Mouse (Mus musculus) limb, embryonic 12.5 days (tissue): ENCODE measurements around the gene Prkacb. TPM values are rescaled to one million over a fixed set of nuclear protein-coding genes. Genes with fewer than 3 reads are reported as not detected.

Experiments used
- ATAC-seq: fragments of 200-750 bp; cut with Nextera tagmentation; 2 replicates; pipeline ENCODE4 v1.8.0; 2017; ENCODE audit warnings: low read depth, moderate TSS enrichment; ENCODE audit not compliant: insufficient number of reproducible peaks, insufficient read depth, low FRiP score, low TSS enrichment
- H3K27ac ChIP-seq: fragments of 300-500 bp; sonication (generic); 2 replicates; pipeline ENCODE4 v1.5.1; 2016; ENCODE audit warnings: mild to moderate bottlenecking, moderate library complexity
- H3K27me3 ChIP-seq: fragments of 300-500 bp; sonication (generic); 2 replicates; pipeline ENCODE4 v1.6.1; 2016; ENCODE audit warnings: mild to moderate bottlenecking, moderate library complexity
- H3K36me3 ChIP-seq: fragments of 300-500 bp; sonication (generic); 2 replicates; pipeline ENCODE4 v1.6.1; 2016; ENCODE audit warnings: mild to moderate bottlenecking, moderate library complexity
- H3K4me1 ChIP-seq: fragments of 300-500 bp; sonication (generic); replicated peaks from 2 replicates; pipeline ENCODE4 v1.6.1; 2016
- H3K4me2 ChIP-seq: fragments of 300-500 bp; sonication (generic); 2 replicates; pipeline ENCODE4 v1.6.1; 2016; ENCODE audit warnings: mild to moderate bottlenecking, moderate library complexity
- H3K4me3 ChIP-seq: fragments of 300-500 bp; sonication (generic); replicated peaks from 2 replicates; pipeline ENCODE4 v1.5.1; 2016; ENCODE audit warnings: mild to moderate bottlenecking
- H3K9ac ChIP-seq: fragments of 300-500 bp; sonication (generic); replicated peaks from 2 replicates; pipeline ENCODE4 v1.6.1; 2016; ENCODE audit warnings: mild to moderate bottlenecking, moderate library complexity
- H3K9me3 ChIP-seq: fragments of 300-500 bp; sonication (generic); 2 replicates; pipeline ENCODE4 v1.6.1; 2016; ENCODE audit warnings: mild to moderate bottlenecking, moderate library complexity
- WGBS: fragments of 180-500 bp; shearing (Covaris S2); methylation state at CpG from one replicate; pipeline ENCODE4 v1.1.7; 2016; 5-methylcytosine and 5-hydroxymethylcytosine counted together
- polyA plus RNA-seq: library from polyadenylated mRNA; unstranded; fragments of >200 nt; fragmentation: Nextera tagmentation; extraction: Ambion mirVana; gene quantifications from 2 replicates; pipeline ENCODE4 v1.2.1, GENCODE M21; 2016

Prkacb gene
- polyA plus RNA-seq, 1 experiment from 2014 or later, result 87.7 TPM

DNA sequence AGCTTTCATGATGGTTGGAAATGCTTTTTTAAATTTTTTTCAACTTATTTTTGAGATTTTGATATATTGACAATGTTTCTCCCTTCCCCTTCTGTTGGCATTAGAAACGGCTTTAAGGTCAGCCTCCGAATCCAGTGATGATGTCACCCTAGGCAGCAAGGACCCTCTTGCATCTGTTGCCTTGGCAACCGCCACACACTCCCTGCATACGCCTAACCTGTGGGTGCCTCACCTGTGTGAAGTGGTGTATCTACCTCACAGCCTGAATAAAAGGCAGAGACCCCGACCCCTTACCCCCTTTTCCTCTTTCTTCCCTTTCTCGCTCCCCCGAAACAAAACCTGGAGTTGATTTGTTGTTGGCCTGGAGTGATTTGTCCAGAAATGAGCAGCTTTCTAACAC is 100.5 kb downstream of the Prkacb start:
- no peak for ATAC-seq
- WGBS, result 76% methylated on average over 7 of the region's 7 CpGs
- H3K9ac ChIP-seq, result no peak overlapping the region
- H3K9me3 ChIP-seq, result 0 out of 2 replicates have a peak, but pooled peaks cover under 1% of the 10 kb centered on the region
- H3K4me2 ChIP-seq, result no peak overlapping the region
- no peaks in the 10 kb centered on the region for H3K27me3 ChIP-seq
- no peak overlapping the region for H3K4me3 ChIP-seq
- no peaks in the 10 kb centered on the region for H3K4me1 ChIP-seq
- no peaks in the 10 kb centered on the region for H3K36me3 ChIP-seq
- no peak overlapping the region for H3K27ac ChIP-seq

GRCm38 (mm10) chr3:146711559-146711958 is 101.2 kb downstream of the Prkacb start:
- Histone ChIP-seq H3K4me2 (no peak overlapping the region), H3K4me3 (no peak overlapping the region), H3K27ac (no peak overlapping the region), H3K4me1 (no peaks in the 10 kb centered on the region), H3K9me3 (0 out of 2 replicates have a peak, but pooled peaks cover 3% of the 10 kb centered on the region), H3K9ac (no peak overlapping the region), H3K27me3 (no peaks in the 10 kb centered on the region), H3K36me3 (no peaks in the 10 kb centered on the region)
- WGBS, result 79% methylated on average over 6 of the region's 6 CpGs
- no peak for ATAC-seq

GRCm38 (mm10) chr3:146711084-146711483 is 101.7 kb downstream of the Prkacb start:
- H3K27me3 ChIP-seq, result no peaks in the 10 kb centered on the region
- 0 out of 2 replicates have a peak, but pooled peaks cover 3% of the 10 kb centered on the region for H3K9me3 ChIP-seq
- no peak overlapping the region for H3K4me3 ChIP-seq
- no peaks in the 10 kb centered on the region for H3K4me1 ChIP-seq
- WGBS, result 77% methylated on average over 7 of the region's 7 CpGs
- no peaks in the 10 kb centered on the region for H3K36me3 ChIP-seq
- H3K27ac ChIP-seq, result no peak overlapping the region
- H3K9ac ChIP-seq, result no peak overlapping the region
- H3K4me2 ChIP-seq, result no peak overlapping the region
- no peak for ATAC-seq

- Histone ChIP-seq H3K9me3 (0 out of 2 replicates have a peak, but pooled peaks cover 3% of the 10 kb centered on the region), H3K4me2 (no peak overlapping the region), H3K4me3 (no peak overlapping the region), H3K27me3 (no peaks in the 10 kb centered on the region), H3K9ac (no peak overlapping the region), H3K4me1 (0 out of 2 replicates have a peak, but pooled peaks cover 7% of the 10 kb centered on the region), H3K36me3 (no peaks in the 10 kb centered on the region), H3K27ac (no peak overlapping the region)
- ATAC-seq, result no peak
- 79% methylated on average over 1 of the region's 1 CpGs for WGBS
Measured at GRCm38 (mm10) chr3:146709086-146709485, 103.7 kb downstream of the Prkacb start.

DNA sequence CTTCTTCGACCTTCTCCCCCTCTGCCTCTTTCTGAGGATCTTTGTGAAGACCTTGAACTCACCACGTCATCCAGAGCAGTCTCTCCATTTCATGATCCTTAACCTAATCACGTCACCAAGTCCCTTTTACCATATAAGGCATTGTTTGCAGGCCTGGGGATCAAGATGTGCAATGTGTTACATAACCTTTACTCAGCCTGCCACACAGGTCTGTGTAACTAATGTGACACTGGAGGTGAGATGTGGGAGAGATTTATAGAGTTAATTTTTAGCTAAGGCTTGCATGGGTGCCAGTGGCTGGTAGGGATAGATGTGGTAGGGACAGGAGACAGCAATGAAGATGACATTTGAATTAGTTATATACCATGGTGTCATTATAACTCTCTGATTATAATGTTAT is 104.4 kb downstream of the Prkacb start:
- ATAC-seq, result no peak
- Histone ChIP-seq H3K27ac (no peak overlapping the region), H3K9ac (no peak overlapping the region), H3K4me3 (no peak overlapping the region), H3K4me2 (no peak overlapping the region), H3K36me3 (no peaks in the 10 kb centered on the region), H3K27me3 (no peaks in the 10 kb centered on the region), H3K4me1 (0 out of 2 replicates have a peak, but pooled peaks cover 7% of the 10 kb centered on the region), H3K9me3 (0 out of 2 replicates have a peak, but pooled peaks cover 3% of the 10 kb centered on the region)
- 71% methylated on average over 3 of the region's 3 CpGs for WGBS

DNA sequence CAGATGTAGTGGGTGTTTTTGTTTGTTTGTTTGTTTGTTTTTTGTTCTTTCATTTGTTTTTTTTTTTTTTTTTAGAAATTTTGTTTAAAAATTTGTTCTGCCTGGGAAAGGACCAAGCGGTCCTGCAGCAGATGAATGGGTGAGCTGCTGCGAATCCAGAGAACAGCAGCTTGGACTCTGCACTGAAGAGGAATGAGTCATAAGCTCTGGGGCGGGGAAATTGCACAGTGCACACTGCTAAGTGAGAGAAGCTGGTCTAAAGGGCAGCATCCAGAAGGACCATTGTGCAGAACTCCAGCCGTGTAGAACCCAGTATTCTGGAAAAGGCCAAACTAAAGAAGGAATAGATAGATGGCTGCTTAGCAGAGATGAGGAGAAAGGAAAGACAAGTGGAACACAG is 108.7 kb downstream of the Prkacb start:
- no peak overlapping the region for H3K4me2 ChIP-seq
- 0 out of 2 replicates have a peak, but pooled peaks cover 3% of the 10 kb centered on the region for H3K9me3 ChIP-seq
- no peaks in the 10 kb centered on the region for H3K36me3 ChIP-seq
- H3K27ac ChIP-seq, result no peak overlapping the region
- H3K9ac ChIP-seq, result no peak overlapping the region
- ATAC-seq, result no peak
- 0 out of 2 replicates have a peak, but pooled peaks cover 7% of the 10 kb centered on the region for H3K4me1 ChIP-seq
- H3K4me3 ChIP-seq, result no peak overlapping the region
- H3K27me3 ChIP-seq, result no peaks in the 10 kb centered on the region
- 89% methylated on average over 4 of the region's 4 CpGs for WGBS

DNA sequence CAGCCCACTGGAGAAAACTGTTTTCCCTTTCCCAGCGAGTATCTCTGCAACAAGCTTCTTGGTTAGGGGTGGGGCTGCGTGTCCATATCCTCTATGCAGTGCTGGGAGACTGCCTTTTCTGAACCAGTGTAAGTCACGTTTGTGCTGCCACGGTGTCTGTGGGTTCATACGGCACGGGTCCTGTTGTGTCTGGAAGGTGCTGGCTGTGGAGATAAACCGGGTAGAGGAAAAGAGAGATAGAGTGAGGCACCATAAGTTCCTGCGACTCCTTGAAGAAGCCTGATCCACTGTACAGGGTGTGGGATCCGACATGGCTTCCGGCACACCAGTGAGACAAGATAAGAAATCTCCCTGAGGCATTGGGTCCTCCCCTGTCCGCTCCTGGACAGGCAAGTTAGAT is 112.7 kb downstream of the Prkacb start:
- Histone ChIP-seq H3K4me1 (0 out of 2 replicates have a peak, but pooled peaks cover 3% of the 10 kb centered on the region), H3K9ac (no peak overlapping the region), H3K27me3 (no peaks in the 10 kb centered on the region), H3K9me3 (no peaks in the 10 kb centered on the region), H3K36me3 (no peaks in the 10 kb centered on the region), H3K4me2 (no peak overlapping the region), H3K27ac (no peak overlapping the region), H3K4me3 (no peak overlapping the region)
- 88% methylated on average over 11 of the region's 11 CpGs for WGBS
- no peak for ATAC-seq

- Histone ChIP-seq H3K9ac (no peak overlapping the region), H3K4me3 (no peak overlapping the region), H3K9me3 (no peaks in the 10 kb centered on the region), H3K27me3 (no peaks in the 10 kb centered on the region), H3K27ac (no peak overlapping the region), H3K36me3 (no peaks in the 10 kb centered on the region), H3K4me1 (no peaks in the 10 kb centered on the region), H3K4me2 (no peak overlapping the region)
- 75% methylated on average over 11 of the region's 11 CpGs for WGBS
- no peak for ATAC-seq
Measured at GRCm38 (mm10) chr3:146698982-146699381, 113.8 kb downstream of the Prkacb start.

- 88% methylated on average over 5 of the region's 5 CpGs for WGBS
- no peaks in the 10 kb centered on the region for H3K4me1 ChIP-seq
- H3K9ac ChIP-seq, result no peak overlapping the region
- no peak overlapping the region for H3K4me2 ChIP-seq
- no peaks in the 10 kb centered on the region for H3K9me3 ChIP-seq
- H3K27me3 ChIP-seq, result no peaks in the 10 kb centered on the region
- H3K4me3 ChIP-seq, result no peak overlapping the region
- H3K27ac ChIP-seq, result no peak overlapping the region
- no peaks in the 10 kb centered on the region for H3K36me3 ChIP-seq
- ATAC-seq, result no peak
Measured at GRCm38 (mm10) chr3:146692547-146692946, 120.2 kb downstream of the Prkacb start.

DNA sequence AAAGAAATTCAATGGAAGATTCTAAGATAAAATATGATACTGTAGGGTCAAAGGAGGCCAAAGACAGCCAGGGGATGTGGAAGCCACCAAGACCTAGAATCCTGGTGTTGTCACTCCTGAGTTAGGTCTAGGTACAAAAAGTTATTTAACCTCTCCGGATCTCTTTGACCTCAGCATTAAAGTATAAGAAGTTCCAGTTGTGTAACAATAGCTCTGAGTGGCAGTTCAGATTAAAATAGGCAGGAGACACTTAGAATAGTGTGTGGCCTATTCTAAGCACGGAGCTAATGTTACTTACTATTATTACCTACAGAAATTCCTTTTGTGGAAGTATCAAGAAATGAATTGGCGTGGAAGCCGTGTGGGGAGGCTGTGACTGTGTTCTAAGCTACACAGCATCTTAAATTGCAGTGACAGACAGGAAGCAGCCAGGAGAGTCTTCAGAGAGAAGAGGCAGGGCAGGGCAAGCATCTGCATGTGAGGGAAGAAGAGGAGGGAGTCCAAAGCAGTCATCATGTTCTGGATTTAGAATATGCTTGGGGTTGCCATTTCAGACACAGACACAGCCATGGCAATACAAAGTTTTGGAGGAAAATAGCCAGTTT is 125.6 kb downstream of the Prkacb start:
- 74% methylated on average over 4 of the region's 4 CpGs for WGBS
- Histone ChIP-seq H3K9ac (no peak overlapping the region), H3K4me2 (no peak overlapping the region), H3K36me3 (no peaks in the 10 kb centered on the region), H3K27ac (no peak overlapping the region), H3K4me3 (no peak overlapping the region), H3K9me3 (no peaks in the 10 kb centered on the region), H3K27me3 (0 out of 2 replicates have a peak, but pooled peaks cover 3% of the 10 kb centered on the region), H3K4me1 (peaks cover 10% of the 10 kb centered on the region)
- no peak for ATAC-seq

GRCm38 (mm10) chr3:146686428-146686827 is 126.4 kb downstream of the Prkacb start:
- Histone ChIP-seq H3K27ac (no peak overlapping the region), H3K4me1 (peaks cover 17% of the 10 kb centered on the region), H3K4me2 (no peak overlapping the region), H3K27me3 (0 out of 2 replicates have a peak, but pooled peaks cover 3% of the 10 kb centered on the region), H3K36me3 (no peaks in the 10 kb centered on the region), H3K9ac (no peak overlapping the region), H3K9me3 (no peaks in the 10 kb centered on the region), H3K4me3 (no peak overlapping the region)
- WGBS, result 93% methylated on average over 8 of the region's 8 CpGs
- ATAC-seq, result no peak
